Mouse (Mus musculus): ENCODE results near the gene Mpzl3. TPM values are rescaled to one million over a fixed set of nuclear protein-coding genes. Genes with fewer than 3 reads are reported as not detected.

Mpzl3 gene
- polyA plus RNA-seq, 1 experiment from 2014 or later, result 1.6 TPM

Other genes with a start within 250 kb of the Mpzl3 start
- gene Kmt2a, start 173.9 kb upstream of the Mpzl3 start, polyA plus RNA-seq (2015; fragmentation: Nextera tagmentation; extraction: Ambion mirVana), result 21.4 and 24.7 TPM in 2 replicates
- 725 and 775 TPM in 2 replicates for gene Atp5l, start 134.4 kb upstream of the Mpzl3 start, polyA plus RNA-seq (2015; fragmentation: Nextera tagmentation; extraction: Ambion mirVana)
- gene Ube4a, start 89.6 kb upstream of the Mpzl3 start, polyA plus RNA-seq (2015; fragmentation: Nextera tagmentation; extraction: Ambion mirVana), result 36.9 and 39.5 TPM in 2 replicates
- not detected in 2 replicates for gene Cd3g, start 74.8 kb upstream of the Mpzl3 start, polyA plus RNA-seq (2015; fragmentation: Nextera tagmentation; extraction: Ambion mirVana)
- gene Cd3d, start 73.4 kb upstream of the Mpzl3 start, polyA plus RNA-seq (2015; fragmentation: Nextera tagmentation; extraction: Ambion mirVana), result not detected in 2 replicates
- not detected in 2 replicates for gene Cd3e, start 45.6 kb upstream of the Mpzl3 start, polyA plus RNA-seq (2015; fragmentation: Nextera tagmentation; extraction: Ambion mirVana)
- 0.30 and 0.36 TPM in 2 replicates for gene Mpzl2, start 15.4 kb upstream of the Mpzl3 start, polyA plus RNA-seq (2015; fragmentation: Nextera tagmentation; extraction: Ambion mirVana)
- gene Jaml, start 24.0 kb downstream of the Mpzl3 start, polyA plus RNA-seq (2015; fragmentation: Nextera tagmentation; extraction: Ambion mirVana), result 0.27 and 0.51 TPM in 2 replicates
- 6.6 and 7.2 TPM in 2 replicates for gene Scn2b, start 62.6 kb downstream of the Mpzl3 start, polyA plus RNA-seq (2015; fragmentation: Nextera tagmentation; extraction: Ambion mirVana)
- gene Scn4b, start 83.2 kb downstream of the Mpzl3 start, polyA plus RNA-seq (2015; fragmentation: Nextera tagmentation; extraction: Ambion mirVana), result 0.13 and 0.17 TPM in 2 replicates
- gene BC049352, start 126.8 kb downstream of the Mpzl3 start, polyA plus RNA-seq (2015; fragmentation: Nextera tagmentation; extraction: Ambion mirVana), result not detected in 2 replicates
- not detected in 2 replicates for gene Tmprss4, start 148.9 kb downstream of the Mpzl3 start, polyA plus RNA-seq (2015; fragmentation: Nextera tagmentation; extraction: Ambion mirVana)
- 0.45 and 0.62 TPM in 2 replicates for gene Il10ra, start 214.0 kb downstream of the Mpzl3 start, polyA plus RNA-seq (2015; fragmentation: Nextera tagmentation; extraction: Ambion mirVana)